Mouse (Mus musculus): ENCODE results near the gene Fam71e2.
"Not testable (repeated sequence)": the region's sequence is repeated elsewhere in the genome, so short reads cannot be mapped to it uniquely, and the experiment has no call there.

The Fam71e2 gene

DNA sequence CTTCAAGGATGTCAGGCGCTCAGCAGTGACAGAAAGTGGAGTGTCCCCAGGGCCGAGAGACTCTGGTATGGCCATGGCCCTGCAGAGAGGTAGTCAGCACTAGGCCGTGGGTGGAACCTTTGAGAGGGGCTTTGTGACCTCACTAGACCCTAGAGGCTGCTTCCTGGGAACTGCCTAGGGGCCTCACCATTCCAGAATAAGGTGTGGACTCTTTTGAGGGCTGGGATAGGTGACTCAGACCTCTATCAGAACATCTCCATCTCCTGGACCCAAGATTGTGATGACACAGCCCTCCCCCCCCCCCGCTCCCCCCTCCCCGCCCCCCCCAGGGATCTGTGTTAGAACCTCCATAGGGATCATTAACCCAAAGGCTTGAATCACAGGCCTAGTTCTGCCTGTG is at the start of gene Fam71e2:
TSS of gene Fam71e2 (minus strand) at position 101 of the 400 bp plus-strand sequence.
- DNase-seq (ENCODE audit: low spot score): no peak

- DNase-seq (ENCODE audit: low spot score): no peak
Measured at GRCm38 (mm10) chr7:4816559-4816958, 45.5 kb upstream of the Fam71e2 start.

DNA sequence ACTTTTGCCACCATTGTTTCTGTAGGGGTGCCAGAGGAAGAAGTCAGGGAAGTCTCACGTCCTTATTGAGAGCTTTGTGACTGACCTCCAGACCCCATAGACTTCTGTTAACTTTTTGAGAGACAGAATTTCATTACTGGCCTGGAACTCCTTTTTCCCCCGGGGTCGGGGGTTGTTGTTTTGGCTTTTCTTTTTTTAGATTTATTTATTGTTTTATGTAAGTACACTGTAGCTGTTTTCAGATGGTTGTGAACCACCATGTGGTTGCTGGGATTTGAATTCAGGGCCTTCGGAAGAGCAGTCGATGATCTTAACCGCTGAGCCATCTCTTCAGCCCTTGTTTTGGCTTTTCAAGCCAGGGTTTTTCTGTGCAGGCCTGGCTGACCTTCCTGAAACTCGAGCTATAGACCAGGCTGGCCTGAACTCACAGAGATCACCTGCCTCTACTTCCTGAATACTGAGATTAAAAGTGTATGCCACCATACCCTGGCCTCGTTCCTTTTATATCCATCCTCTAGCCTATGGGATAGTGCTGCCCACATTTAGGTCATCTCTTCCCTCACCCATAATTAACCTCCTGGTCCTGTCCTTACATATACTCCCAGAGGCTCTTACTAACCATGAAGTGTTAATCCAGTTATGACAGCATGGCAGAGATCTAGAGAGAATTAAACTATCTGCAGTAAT is 42.1 kb upstream of the Fam71e2 start:
- no peak for DNase-seq (ENCODE audit: low spot score)

- DNase-seq (ENCODE audit: low spot score): peak; percentile 98
Measured at GRCm38 (mm10) chr7:4812303-4813104, 41.4 kb upstream of the Fam71e2 start, which contains the start of gene Ube2s. Gene Ube2s, minus strand, starts transcription at chr7:4812590.

GRCm38 (mm10) chr7:4811842-4812302 is 40.8 kb upstream of the Fam71e2 start:
- no peak for DNase-seq (ENCODE audit: low spot score)

DNA sequence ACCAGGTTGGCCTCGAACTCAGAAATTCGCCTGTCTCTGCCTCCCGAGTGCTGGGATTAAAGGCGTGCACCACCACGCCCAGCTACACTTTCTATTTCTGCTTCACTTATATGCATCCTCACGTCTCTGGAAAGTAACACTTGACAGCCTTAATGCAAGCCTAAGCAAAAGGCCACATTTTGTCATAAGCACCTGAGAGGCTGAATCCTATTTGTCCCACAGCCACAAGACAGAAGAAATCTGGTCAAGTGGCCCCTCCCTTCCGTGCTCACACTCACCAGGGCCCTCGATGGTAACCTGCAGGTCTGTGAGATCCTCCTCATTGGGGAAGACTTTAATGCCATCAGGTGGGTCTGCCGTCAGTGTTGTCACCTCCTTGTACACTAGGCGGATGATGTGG is 40.0 kb upstream of the Fam71e2 start:
- not testable (repeated sequence) for DNase-seq (ENCODE audit: low spot score)

DNA sequence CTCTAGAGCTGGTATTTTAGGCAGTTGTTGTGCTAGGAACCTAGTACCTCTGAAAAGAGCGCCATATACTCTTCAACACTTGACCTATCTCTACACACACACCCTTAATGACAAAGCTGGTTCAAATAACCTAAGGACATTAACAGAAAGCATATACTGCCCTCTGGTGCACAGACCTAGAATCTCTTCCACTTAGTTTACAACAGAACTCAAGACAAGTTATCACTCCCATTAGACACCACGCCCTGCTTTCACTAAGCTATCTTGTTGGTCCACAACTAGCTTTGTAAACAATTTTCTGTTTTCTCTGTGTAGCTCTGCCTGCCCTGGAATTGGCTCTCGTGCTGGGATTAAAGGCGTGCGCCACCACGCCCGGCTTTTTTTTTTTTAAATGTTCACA is 35.6 kb upstream of the Fam71e2 start:
- no peak for DNase-seq (ENCODE audit: low spot score)

GRCm38 (mm10) chr7:4802247-4802646 is 31.1 kb upstream of the Fam71e2 start:
- no peak for DNase-seq (ENCODE audit: low spot score)

- DNase-seq (ENCODE audit: low spot score): no peak
Measured at GRCm38 (mm10) chr7:4795767-4796433, 24.8 kb upstream of the Fam71e2 start.

- DNase-seq (ENCODE audit: low spot score): no peak
Measured at GRCm38 (mm10) chr7:4794631-4795168, 23.6 kb upstream of the Fam71e2 start.

GRCm38 (mm10) chr7:4793674-4794073 is 22.6 kb upstream of the Fam71e2 start:
- DNase-seq (ENCODE audit: low spot score): no peak

GRCm38 (mm10) chr7:4793248-4793647 is 22.1 kb upstream of the Fam71e2 start:
- not testable (repeated sequence) for DNase-seq (ENCODE audit: low spot score)

- DNase-seq (ENCODE audit: low spot score): peak; percentile 91
Measured at GRCm38 (mm10) chr7:4792278-4793212, 21.4 kb upstream of the Fam71e2 start, which contains the start of gene Rpl28. Gene Rpl28, plus strand, starts transcription at chr7:4792874.

GRCm38 (mm10) chr7:4789436-4789935 is 18.4 kb upstream of the Fam71e2 start, which contains the start of gene Tmem238:
Gene Tmem238, minus strand, starts transcription at chr7:4789656.
- DNase-seq (ENCODE audit: low spot score): peak; percentile 48

DNA sequence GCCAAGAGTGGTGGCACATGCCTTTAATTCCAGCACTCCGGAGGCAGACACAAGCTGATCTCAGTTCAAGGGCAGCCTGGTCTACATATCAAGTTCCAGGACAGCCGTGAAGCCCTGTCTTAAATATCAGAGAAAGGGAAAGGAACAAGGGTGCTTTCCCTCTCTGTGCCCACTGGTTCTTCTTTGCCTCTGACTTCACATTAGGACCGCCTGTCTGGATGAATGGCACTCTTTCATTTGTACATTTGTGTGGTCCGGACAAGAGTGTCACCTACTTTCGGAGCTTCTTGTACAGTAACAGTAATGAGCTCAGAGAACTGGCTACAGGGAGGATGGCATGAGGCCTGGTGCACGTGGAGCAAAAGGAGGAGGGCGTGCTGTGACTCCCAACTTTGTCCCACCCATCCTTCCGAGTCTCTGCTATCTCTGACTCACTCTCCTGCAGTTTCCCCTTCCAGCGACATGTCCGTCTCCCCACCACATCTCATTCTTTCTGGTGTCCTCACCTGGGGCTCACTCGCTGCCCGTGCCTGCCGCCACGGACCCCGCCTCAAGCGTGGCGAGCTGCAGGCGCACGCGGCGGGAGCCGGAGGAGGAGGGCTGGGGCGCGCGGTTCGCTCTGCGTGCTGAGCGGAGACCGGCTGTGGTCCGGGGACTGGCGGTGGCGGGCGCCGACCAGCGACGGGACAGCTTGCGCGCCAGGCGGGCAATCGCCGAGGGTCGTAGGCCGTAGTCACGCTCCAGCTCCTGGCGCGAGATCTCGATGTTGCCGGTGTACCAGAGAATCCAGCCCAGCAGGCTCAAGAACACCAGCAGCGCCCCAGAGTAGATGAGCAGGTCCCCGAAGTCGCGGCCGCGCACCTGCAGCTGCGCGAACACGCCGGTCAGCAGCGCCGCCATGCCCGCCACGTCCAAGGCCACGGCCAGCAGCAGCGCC is 17.7 kb upstream of the Fam71e2 start:
- DNase-seq (ENCODE audit: low spot score): peak; percentile 46

DNA sequence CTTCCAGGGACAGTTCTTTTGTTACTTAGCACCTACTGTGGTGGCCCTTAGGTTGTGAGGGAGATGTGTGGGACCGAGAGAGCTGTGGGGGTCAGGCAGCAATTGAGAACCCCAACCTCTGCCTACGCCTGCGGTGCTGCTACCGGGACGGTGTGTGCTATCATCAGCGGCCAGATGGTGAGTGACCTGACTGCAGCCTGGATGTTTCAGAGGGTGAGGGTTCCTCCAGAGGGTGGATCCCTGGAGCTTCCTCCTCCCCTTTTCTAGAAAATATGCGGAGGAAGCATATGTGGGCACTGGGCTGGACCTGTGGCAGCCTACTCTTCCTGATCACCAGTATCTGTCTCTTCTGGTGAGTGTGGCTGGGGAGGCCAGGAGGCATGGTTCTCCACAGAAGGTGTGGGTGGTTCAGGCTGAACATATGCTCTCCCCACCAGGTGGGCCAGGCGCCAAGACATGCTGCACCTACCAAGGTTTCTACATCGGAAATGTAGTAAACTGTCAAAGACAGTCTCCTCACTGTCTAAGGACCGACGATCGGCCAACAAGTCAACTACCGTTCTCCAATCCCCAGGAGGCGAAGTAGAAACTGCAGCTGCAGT is 12.7 kb upstream of the Fam71e2 start:
- DNase-seq (ENCODE audit: low spot score): no peak

GRCm38 (mm10) chr7:4782759-4783158 is 11.7 kb upstream of the Fam71e2 start, which contains the start of the genes Il11 and Tmem190:
Gene Il11, minus strand, starts transcription at chr7:4782859.
Gene Tmem190, plus strand, starts transcription at chr7:4782937.
- DNase-seq (ENCODE audit: low spot score): no peak

DNA sequence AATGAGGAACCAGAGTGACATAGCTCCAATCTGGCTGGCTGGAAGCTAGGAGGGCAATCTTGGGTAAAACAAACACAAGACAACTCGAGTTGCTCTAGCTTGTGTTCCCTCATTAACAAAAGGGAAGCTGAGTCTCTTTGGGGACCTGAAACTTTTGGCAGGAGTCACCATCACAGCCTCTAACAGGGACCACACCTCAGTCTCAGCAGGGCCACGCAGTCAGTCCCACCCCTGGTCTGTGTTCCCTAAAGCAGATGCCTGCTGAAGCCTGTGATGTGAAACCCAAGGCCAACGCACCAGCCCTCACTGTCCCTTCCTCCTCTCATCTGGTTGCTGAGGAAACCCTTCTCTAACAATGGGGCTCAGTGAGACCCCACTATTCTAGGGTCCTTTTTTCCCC is 11.0 kb upstream of the Fam71e2 start:
- DNase-seq (ENCODE audit: low spot score): no peak

- DNase-seq (ENCODE audit: low spot score): no peak
Measured at GRCm38 (mm10) chr7:4779921-4780320, 8.8 kb upstream of the Fam71e2 start.

All from ovary, postnatal 14 days (tissue).